Mouse (Mus musculus) right cerebral cortex, postnatal 4 days (tissue): ENCODE data around the gene Sept8.
A peak's percentile ranks its signal among the peaks of the same experiment; 100 is the strongest.

ENCODE experiments used
- DNase-seq: peaks from one replicate; pipeline ENCODE4 v3.0.0-alpha.2; 2022

Gene Sept8

DNA sequence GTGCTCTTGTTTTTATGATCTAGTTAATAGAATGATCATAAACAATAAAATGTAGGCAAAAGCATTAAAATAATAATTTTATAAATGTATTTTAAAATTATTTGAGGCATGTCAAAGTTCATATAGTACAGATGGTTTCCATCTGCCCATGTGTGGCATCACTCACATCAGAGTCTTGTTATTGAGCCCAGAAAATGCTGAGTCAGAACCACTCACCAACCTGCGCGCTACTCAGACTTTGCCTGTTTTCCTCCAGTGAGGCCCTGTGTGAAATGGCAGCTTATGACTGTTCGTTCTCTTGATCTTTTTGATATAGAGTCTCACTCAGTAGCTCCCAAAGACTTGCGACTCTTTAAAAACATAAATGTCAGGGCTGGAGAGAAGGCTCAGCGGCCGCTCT is 66.5 kb downstream of the Sept8 start:
- DNase-seq, result no peak

DNA sequence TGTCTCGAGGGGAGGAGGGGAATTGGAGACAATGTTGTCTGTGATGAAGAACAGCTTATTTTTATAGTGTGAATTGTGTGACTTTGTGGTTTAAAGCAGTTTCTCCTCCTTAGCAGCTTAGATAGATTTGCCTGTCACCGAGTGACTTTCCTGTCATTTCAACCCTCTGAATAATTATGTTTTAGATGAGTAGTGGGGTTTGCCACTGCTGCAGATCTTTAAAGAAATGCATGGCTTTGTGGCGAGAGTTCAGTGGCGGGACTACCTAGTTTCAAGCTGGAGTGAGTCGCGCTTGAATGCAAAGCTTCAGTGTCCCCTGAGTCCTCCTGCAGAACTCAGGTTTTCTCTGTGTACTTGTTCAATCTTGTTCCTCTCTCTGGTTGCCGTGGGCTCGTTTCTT is 69.2 kb downstream of the Sept8 start:
- no peak for DNase-seq

DNA sequence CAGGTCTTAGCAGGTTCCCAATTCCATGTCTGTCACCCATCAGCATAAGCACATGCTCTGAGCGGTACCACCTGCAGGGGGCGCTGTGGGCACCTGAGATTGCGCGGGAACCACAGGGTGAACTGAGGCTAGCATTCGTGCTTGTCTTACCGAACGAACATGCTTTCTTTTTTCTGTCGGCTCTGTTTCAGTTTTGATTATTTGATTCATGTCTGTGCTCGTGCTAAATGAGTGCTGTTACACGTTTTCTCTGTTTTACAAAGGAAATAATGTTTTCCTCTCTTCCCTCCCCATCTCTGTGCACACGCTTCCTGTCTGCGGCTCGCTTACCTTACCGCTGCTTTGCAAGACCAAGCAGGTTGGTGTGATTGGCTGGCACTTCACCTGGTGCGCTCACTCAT is 71.3 kb downstream of the Sept8 start:
- peak; percentile 67 for DNase-seq

DNA sequence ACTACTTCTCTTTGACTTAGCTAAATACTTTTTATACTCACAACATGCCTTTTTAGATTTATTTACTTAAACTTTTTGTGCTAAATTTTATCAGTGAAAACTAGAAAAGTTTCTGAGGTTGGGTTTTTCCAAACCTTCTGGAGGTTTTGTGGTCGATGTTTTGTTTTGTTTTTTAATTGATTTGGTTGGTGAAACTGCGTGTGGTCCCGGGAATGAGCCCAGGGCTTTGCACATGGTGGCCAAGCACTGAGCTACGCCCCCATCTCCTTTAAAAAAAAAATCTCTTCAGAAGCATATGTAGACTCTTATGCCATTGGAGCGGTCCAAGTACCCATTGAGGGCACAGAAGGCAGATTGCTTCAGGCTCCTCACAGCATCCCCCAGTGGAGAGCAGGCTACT is 72.1 kb downstream of the Sept8 start:
- DNase-seq, result no peak
